Comparison of ENCODE assay signal across 11 mouse cellular contexts in the genomic region with DNA sequence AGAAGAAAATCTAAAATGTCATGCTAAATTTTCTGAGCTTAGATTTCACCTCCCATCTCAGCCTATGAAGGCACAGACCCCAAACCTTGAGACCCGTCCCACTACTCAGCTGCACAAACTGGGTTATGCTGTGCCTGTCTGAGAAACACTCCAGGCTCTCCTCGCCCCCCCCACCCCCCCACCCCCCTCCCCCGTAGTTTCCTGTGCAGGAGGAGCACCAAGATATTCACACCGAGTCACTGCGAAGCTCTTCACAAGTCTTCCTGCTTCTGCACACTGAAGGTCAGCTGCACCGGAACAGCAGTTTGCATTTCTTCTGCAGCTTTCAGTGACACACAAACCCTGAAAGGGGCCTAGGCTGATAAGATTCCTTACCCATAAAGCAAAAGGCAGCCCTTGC.
DNase-seq lines count a peak whose midpoint lies in the region; ATAC-seq lines count a peak whose summit lies in the region.
"Had no signal": no experiment of that assay in that cellular context is flagged by ENCODE, and none has a peak within 500 bp of the region (broad histone marks: within the 10 kb centered on the region; RNA-seq: fewer than 3 reads in every experiment).

No protein-coding gene starts in this region.

- H3K4me1 ChIP-seq in heart, embryonic 14.5 days (ENCODE audit: control insufficient read depth in 2 of 2, insufficient read depth in 2 of 2, low read length in 2 of 2): peaks cover 0 to 11% of the 10 kb centered on the region in 2 experiments; a peak in 2 of 4 replicates
- H3K4me1 ChIP-seq in neural tube, embryonic 15.5 days: no peaks in the 10 kb centered on the region
- peaks cover 11% of the 10 kb centered on the region for H3K4me1 ChIP-seq in embryonic facial prominence, embryonic 10.5 days
- no peaks in the 10 kb centered on the region for H3K4me1 ChIP-seq in liver, embryonic 16.5 days (ENCODE audit: control insufficient read depth, low read depth, low read length)
- H3K4me1 ChIP-seq: embryonic facial prominence, embryonic 15.5 days had no signal

- 4% methylated on average over 6 of the region's 6 CpGs for WGBS in heart, embryonic 14.5 days
- 53% methylated on average over 6 of the region's 6 CpGs for WGBS in neural tube, embryonic 15.5 days
- WGBS in embryonic facial prominence, embryonic 10.5 days: 34% methylated on average over 6 of the region's 6 CpGs
- WGBS in liver, embryonic 16.5 days (ENCODE audit: insufficient replicate concordance): 6% methylated on average over 6 of the region's 6 CpGs

- no peak overlapping the region for H3K9ac ChIP-seq in heart, embryonic 14.5 days (ENCODE audit: low read length)
- no peak overlapping the region for H3K9ac ChIP-seq in neural tube, embryonic 15.5 days (replicated peaks)
- no peak overlapping the region for H3K9ac ChIP-seq in liver, embryonic 16.5 days (ENCODE audit: low read depth, low read length)
- H3K9ac ChIP-seq: embryonic facial prominence, embryonic 15.5 days had no signal

- no peak for DNase-seq in heart, postnatal 25 days (ENCODE audit: low spot score)
- peak; percentile 26 for DNase-seq in neural tube, embryonic 10.5 days (ENCODE audit: extremely low spot score, low spot score)
- DNase-seq in embryonic facial prominence, embryonic 10.5 days (ENCODE audit: low spot score): peak; percentile 41
- DNase-seq in cerebellum, postnatal 25 days: no peak
- DNase-seq: right cerebral cortex, adult 18-20 months had no signal

- H3K27me3 ChIP-seq in heart, embryonic 14.5 days (ENCODE audit: control insufficient read depth, insufficient read depth, low read length): no peaks in the 10 kb centered on the region
- no peaks in the 10 kb centered on the region for H3K27me3 ChIP-seq in neural tube, embryonic 15.5 days (replicated peaks)
- H3K27me3 ChIP-seq in embryonic facial prominence, embryonic 10.5 days (replicated peaks; ENCODE audit: low read depth, poor library complexity, severe bottlenecking): no peaks in the 10 kb centered on the region
- no peaks in the 10 kb centered on the region for H3K27me3 ChIP-seq in liver, embryonic 16.5 days (ENCODE audit: control insufficient read depth, insufficient read depth, low read depth, low read length)
- H3K27me3 ChIP-seq: CH12.LX; embryonic facial prominence, embryonic 15.5 days had no signal

- peak; percentile 39; the same call in 1 of the 2 replicates for ATAC-seq in heart, embryonic 14.5 days (ENCODE audit: insufficient number of reproducible peaks, insufficient read depth, low FRiP score, low read depth)
- ATAC-seq in neural tube, embryonic 15.5 days (ENCODE audit: low FRiP score): no peak
- peak; percentile 48; the same call in 1 of the 2 replicates for ATAC-seq in liver, embryonic 16.5 days (ENCODE audit: low read depth)
- ATAC-seq in megakaryocyte-erythroid progenitor cell, adult 5-6 weeks (replicated peaks; ENCODE audit: low FRiP score, low TSS enrichment, poor library complexity, severe bottlenecking): no peak

- peak overlapping the region; percentile 45 for H3K4me2 ChIP-seq in heart, embryonic 14.5 days (ENCODE audit: low read length)
- no peak overlapping the region for H3K4me2 ChIP-seq in neural tube, embryonic 15.5 days
- no peak overlapping the region for H3K4me2 ChIP-seq in liver, embryonic 16.5 days (ENCODE audit: low read depth, low read length)
- H3K4me2 ChIP-seq: embryonic facial prominence, embryonic 15.5 days had no signal

- intact Hi-C loops in heart, postnatal 25 days (cut with DNase I): no loop called here

- H3K36me3 ChIP-seq in heart, embryonic 14.5 days (ENCODE audit: control insufficient read depth, insufficient read depth, low read length): no peaks in the 10 kb centered on the region
- no peaks in the 10 kb centered on the region for H3K36me3 ChIP-seq in neural tube, embryonic 15.5 days
- H3K36me3 ChIP-seq in embryonic facial prominence, embryonic 10.5 days (replicated peaks): no peaks in the 10 kb centered on the region
- H3K36me3 ChIP-seq in liver, embryonic 16.5 days (ENCODE audit: control insufficient read depth, insufficient read depth): no peaks in the 10 kb centered on the region
- H3K36me3 ChIP-seq: embryonic facial prominence, embryonic 15.5 days had no signal

- no peaks in the 10 kb centered on the region for H3K9me3 ChIP-seq in heart, embryonic 14.5 days (ENCODE audit: control insufficient read depth, low read length)
- H3K9me3 ChIP-seq in neural tube, embryonic 15.5 days (replicated peaks): no peaks in the 10 kb centered on the region
- H3K9me3 ChIP-seq in embryonic facial prominence, embryonic 10.5 days: no peaks in the 10 kb centered on the region
- H3K9me3 ChIP-seq in liver, embryonic 16.5 days (replicated peaks; ENCODE audit: control insufficient read depth, low read length): no peaks in the 10 kb centered on the region
- H3K9me3 ChIP-seq: embryonic facial prominence, embryonic 15.5 days had no signal

- peak overlapping the region in 1 of 2 experiments; percentile 56; a peak in 3 of 4 replicates for H3K27ac ChIP-seq in heart, embryonic 14.5 days (replicated peaks in 1 of 2; ENCODE audit: control insufficient read depth in 1 of 2, insufficient read depth in 1 of 2, low read depth in 2 of 2, low read length in 2 of 2)
- no peak overlapping the region for H3K27ac ChIP-seq in neural tube, embryonic 15.5 days (replicated peaks)
- no peak overlapping the region for H3K27ac ChIP-seq in embryonic facial prominence, embryonic 10.5 days (replicated peaks)
- no peak overlapping the region for H3K27ac ChIP-seq in liver, embryonic 16.5 days (ENCODE audit: low read length)
- H3K27ac ChIP-seq: embryonic facial prominence, embryonic 15.5 days had no signal

- H3K4me3 ChIP-seq in heart, embryonic 14.5 days (ENCODE audit: control insufficient read depth in 1 of 2, insufficient read depth in 1 of 2, low read depth in 1 of 2, low read length in 2 of 2): no peak overlapping the region; a peak in 1 of 4 replicates
- no peak overlapping the region for H3K4me3 ChIP-seq in neural tube, embryonic 15.5 days (replicated peaks)
- no peak overlapping the region for H3K4me3 ChIP-seq in embryonic facial prominence, embryonic 10.5 days
- no peak overlapping the region for H3K4me3 ChIP-seq in liver, embryonic 16.5 days (ENCODE audit: low read depth, low read length)
- H3K4me3 ChIP-seq: embryonic facial prominence, embryonic 15.5 days had no signal

Comparison
In these comparisons a context has a peak if more than half of its experiments do, and no peak if none do; other contexts are left out.
1. ATAC-seq: peak in heart, embryonic 14.5 days (single experiment) and liver, embryonic 16.5 days (single experiment); none in neural tube, embryonic 15.5 days (single experiment) and megakaryocyte-erythroid progenitor cell, adult 5-6 weeks (single experiment).
2. DNase-seq: peak in neural tube, embryonic 10.5 days (single experiment) and embryonic facial prominence, embryonic 10.5 days (single experiment); none in heart, postnatal 25 days (single experiment) and cerebellum, postnatal 25 days (0 of 2).